Mouse (Mus musculus) testis, adult 2 months (tissue): Measurements from ENCODE around the gene Espnl. TPM values are rescaled to one million over a fixed set of nuclear protein-coding genes. Genes with fewer than 3 reads are reported as not detected.

ENCODE experiments used
- H3K27ac ChIP-seq: fragments of 200-500 bp; 2 replicates; pipeline ENCODE4 v1.5.1; 2012; ENCODE audit warnings: low read depth, low read length; ENCODE audit not compliant: control insufficient read depth, insufficient read depth
- H3K27me3 ChIP-seq: fragments of 200-500 bp; 2 replicates; pipeline ENCODE4 v1.6.1; 2012; ENCODE audit warnings: mild to moderate bottlenecking, low read length, moderate library complexity; ENCODE audit not compliant: control insufficient read depth, insufficient read depth
- H3K36me3 ChIP-seq: fragments of 200-500 bp; 2 replicates; pipeline ENCODE4 v1.6.1; 2012; ENCODE audit warnings: mild to moderate bottlenecking, low read length; ENCODE audit not compliant: control insufficient read depth, insufficient read depth
- H3K4me1 ChIP-seq: fragments of 200-500 bp; 2 replicates; pipeline ENCODE4 v1.6.1; 2012; ENCODE audit warnings: low read length; ENCODE audit not compliant: control insufficient read depth, insufficient read depth
- H3K4me3 ChIP-seq: fragments of 200-500 bp; 2 replicates; pipeline ENCODE4 v1.5.1; 2012; ENCODE audit warnings: low read depth, mild to moderate bottlenecking, low read length, moderate library complexity, mixed read lengths; ENCODE audit not compliant: control insufficient read depth
- CTCF ChIP-seq: fragments of 200-500 bp; IDR thresholded peaks from 2 replicates; pipeline ENCODE4 v1.5.1; 2012; ENCODE audit warnings: low read depth, mild to moderate bottlenecking, inconsistent platforms, low read length, moderate library complexity; ENCODE audit not compliant: control insufficient read depth, insufficient read depth, insufficient replicate concordance
- POLR2A ChIP-seq: fragments of 200-500 bp; IDR thresholded peaks from 2 replicates; pipeline ENCODE4 v1.6.1; 2012; ENCODE audit warnings: low read depth, mild to moderate bottlenecking, inconsistent platforms, low read length, moderate library complexity; ENCODE audit not compliant: control insufficient read depth
- polyA plus RNA-seq: library from polyadenylated mRNA; depleted of rRNA; stranded (reverse); fragments of >200 nt; gene quantifications from 2 replicates; pipeline ENCODE4 v1.2.3, GENCODE M21; 2012

Gene Espnl
- polyA plus RNA-seq, 1 experiment: 0.27 TPM

- H3K4me1 ChIP-seq: no peaks in the 10 kb centered on the region
- no peak overlapping the region for H3K27ac ChIP-seq
- TF ChIP-seq POLR2A (no peak), CTCF (no peak)
- no peak overlapping the region for H3K4me3 ChIP-seq
- no peaks in the 10 kb centered on the region for H3K27me3 ChIP-seq
- no peaks in the 10 kb centered on the region for H3K36me3 ChIP-seq
Observed at GRCm38 (mm10) chr1:91325488-91326042, 3.7 kb downstream of the Espnl start.

DNA sequence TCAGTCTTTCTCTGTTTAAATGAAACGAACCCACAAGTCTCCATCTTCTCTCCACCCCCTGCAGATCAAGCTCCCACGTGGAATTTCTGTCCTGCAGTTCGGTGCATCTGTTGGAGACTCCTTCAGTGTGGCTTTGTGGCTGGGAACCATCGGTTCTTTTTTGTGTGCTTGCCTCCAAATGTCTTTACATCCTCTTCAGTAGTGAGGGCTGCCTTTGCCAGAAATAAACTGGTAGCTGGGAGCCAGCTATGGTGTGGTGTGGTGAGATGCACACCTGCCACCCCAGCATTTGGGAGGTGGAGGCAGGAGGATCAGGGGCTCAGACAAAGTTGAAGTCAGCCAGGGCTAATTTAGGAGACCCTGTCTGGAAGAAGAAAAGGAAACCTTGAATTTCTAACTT is 10.2 kb downstream of the Espnl start:
- Histone ChIP-seq H3K4me1 (no peaks in the 10 kb centered on the region), H3K27me3 (no peaks in the 10 kb centered on the region), H3K4me3 (no peak overlapping the region), H3K36me3 (no peaks in the 10 kb centered on the region), H3K27ac (no peak overlapping the region)
- TF ChIP-seq CTCF: no peak
- TF ChIP-seq POLR2A: no peak

GRCm38 (mm10) chr1:91333582-91333981 is 11.7 kb downstream of the Espnl start:
- Histone ChIP-seq H3K36me3 (no peaks in the 10 kb centered on the region), H3K4me3 (no peak overlapping the region), H3K4me1 (no peaks in the 10 kb centered on the region), H3K27ac (no peak overlapping the region), H3K27me3 (no peaks in the 10 kb centered on the region)
- no peak for TF ChIP-seq POLR2A
- no peak for TF ChIP-seq CTCF

GRCm38 (mm10) chr1:91337355-91337754 is 15.5 kb downstream of the Espnl start:
- TF ChIP-seq CTCF (no peak), POLR2A (no peak)
- H3K27me3 ChIP-seq: no peaks in the 10 kb centered on the region
- H3K27ac ChIP-seq: no peak overlapping the region
- no peaks in the 10 kb centered on the region for H3K36me3 ChIP-seq
- no peak overlapping the region for H3K4me3 ChIP-seq
- H3K4me1 ChIP-seq: no peaks in the 10 kb centered on the region; the same call in 1 of the 2 replicates

DNA sequence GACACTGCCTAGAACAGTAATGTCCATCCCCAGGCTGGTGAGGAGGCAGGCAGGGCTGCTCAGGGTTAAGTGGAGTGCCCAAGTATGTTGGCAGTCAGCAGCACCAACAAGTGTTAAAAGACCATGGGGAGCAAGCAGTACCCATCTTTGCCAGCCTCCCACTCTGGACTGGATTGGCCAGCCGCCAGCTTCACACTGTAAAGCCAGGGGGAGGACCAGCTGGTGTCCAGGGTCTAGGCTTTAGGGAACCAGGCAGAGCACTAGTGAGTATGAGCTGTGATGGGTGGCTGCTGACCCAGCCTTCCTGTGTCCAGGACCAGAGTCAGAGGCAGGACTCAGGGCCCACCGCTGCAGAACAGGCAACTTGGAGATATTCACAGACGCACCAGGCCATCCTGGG is 22.1 kb downstream of the Espnl start:
- no peaks in the 10 kb centered on the region for H3K27me3 ChIP-seq

DNA sequence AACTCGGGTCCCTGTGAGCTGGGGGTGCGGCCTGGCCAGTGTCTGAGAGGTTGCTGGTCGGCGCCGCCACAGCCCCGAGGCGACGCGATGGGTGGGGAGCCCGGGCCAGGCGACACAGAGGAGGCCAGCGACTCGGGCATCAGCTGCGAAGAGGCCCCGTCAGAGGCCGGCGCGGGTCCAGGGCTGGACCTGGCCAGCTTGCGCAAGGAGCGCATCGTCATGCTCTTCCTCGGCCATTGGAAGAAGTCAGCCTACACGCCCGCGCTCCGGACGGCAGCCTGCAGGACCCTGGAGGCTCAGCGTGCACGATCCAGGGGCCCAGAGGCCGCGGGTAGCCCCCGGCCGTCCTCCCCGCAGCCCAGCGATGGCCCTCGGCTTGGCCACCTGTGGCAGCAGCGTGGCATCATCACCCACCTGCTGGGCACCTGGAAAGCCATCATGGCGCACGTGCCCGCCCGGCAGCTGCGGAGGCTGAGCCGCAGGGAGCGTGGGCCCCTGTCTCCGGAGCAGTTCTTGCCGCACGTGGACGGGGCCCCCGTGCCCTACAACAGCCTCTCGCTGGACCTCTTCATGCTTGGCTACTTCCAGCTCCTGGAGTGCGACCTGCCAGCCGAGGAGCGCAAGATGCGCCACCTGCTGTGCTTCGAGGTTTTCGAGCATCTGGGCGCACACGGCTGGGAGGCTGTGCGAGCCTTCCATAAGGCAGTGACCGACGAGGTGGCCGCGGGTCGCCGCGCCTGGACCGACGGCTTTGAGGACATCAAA is 23.2 kb downstream of the Espnl start:
- Histone ChIP-seq H3K27me3 (no peaks in the 10 kb centered on the region), H3K36me3 (no peaks in the 10 kb centered on the region), H3K4me1 (peaks cover 13% of the 10 kb centered on the region), H3K4me3 (peak overlapping the region; percentile 10), H3K27ac (no peak overlapping the region)
- TF ChIP-seq CTCF (no peak), POLR2A (no peak)

More for the DNA sequence above, 22.1 kb downstream of the Espnl start:
- H3K36me3 ChIP-seq: no peaks in the 10 kb centered on the region
- no peak overlapping the region for H3K4me3 ChIP-seq
- no peak overlapping the region for H3K27ac ChIP-seq
- TF ChIP-seq POLR2A (no peak), CTCF (no peak)
- peaks cover 13% of the 10 kb centered on the region for H3K4me1 ChIP-seq

DNA sequence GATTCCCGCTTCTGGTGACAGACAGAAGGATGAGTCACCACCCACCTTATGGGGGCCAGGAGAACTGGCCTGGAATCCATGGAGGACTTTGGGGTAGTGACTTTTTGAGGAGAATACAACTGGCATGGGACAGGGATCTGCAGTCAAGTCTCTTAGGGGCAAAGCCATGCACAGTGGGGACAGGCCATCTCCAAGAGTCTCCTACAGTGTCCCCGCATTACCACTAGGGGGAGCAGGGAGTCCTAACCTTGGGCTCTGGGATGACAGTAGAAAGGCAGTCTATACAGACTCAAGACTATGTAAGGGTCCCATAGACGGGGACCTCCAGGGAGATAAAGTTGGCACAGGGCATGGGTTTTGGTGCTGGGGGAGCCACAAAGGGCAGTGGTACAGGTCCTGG is 25.0 kb downstream of the Espnl start:
- no peak for TF ChIP-seq POLR2A
- peak; percentile 81; the same call in 1 of the 2 replicates for TF ChIP-seq CTCF
- Histone ChIP-seq H3K4me3 (no peak overlapping the region), H3K36me3 (no peaks in the 10 kb centered on the region), H3K27ac (no peak overlapping the region), H3K27me3 (no peaks in the 10 kb centered on the region), H3K4me1 (peaks cover 13% of the 10 kb centered on the region)

- no peaks in the 10 kb centered on the region for H3K4me1 ChIP-seq
- H3K4me3 ChIP-seq: no peak within 1 kb of the TSS
- TF ChIP-seq CTCF: no peak
- no peak for TF ChIP-seq POLR2A
Observed at GRCm38 (mm10) chr1:91350841-91351240, 29.0 kb downstream of the Espnl start, which contains the start of gene Klhl30. Klhl30 (plus strand) TSS chr1:91351016.

More at GRCm38 (mm10) chr1:91350841-91351240, 29.0 kb downstream of the Espnl start, which contains the start of gene Klhl30:
- no peaks in the 10 kb centered on the region for H3K27me3 ChIP-seq
- no peaks in the 10 kb centered on the region for H3K36me3 ChIP-seq
- no peak within 1 kb of the TSS for H3K27ac ChIP-seq
